Mouse (Mus musculus) left cerebral cortex, adult 11 months (tissue): ENCODE data around the gene Nars2.
A peak's percentile ranks its signal among the peaks of the same experiment; 100 is the strongest.
"Not testable (repeated sequence)": the region's sequence is repeated elsewhere in the genome, so short reads cannot be mapped to it uniquely, and the experiment has no call there.

ENCODE experiments used
- DNase-seq: peaks from one replicate; pipeline ENCODE4 v3.0.0; 2022; ENCODE audit warnings: low spot score

The Nars2 gene

GRCm38 (mm10) chr7:96951281-96952051 is at the start of gene Nars2:
Gene Nars2 (plus strand): TSS chr7:96951505.
- DNase-seq, result peak; percentile 90

GRCm38 (mm10) chr7:96902183-96902582 is 49.1 kb upstream of the Nars2 start:
- DNase-seq, result no peak

- DNase-seq, result no peak
Measured at GRCm38 (mm10) chr7:96903088-96903985, 48.0 kb upstream of the Nars2 start.

GRCm38 (mm10) chr7:96904442-96904841 is 46.9 kb upstream of the Nars2 start:
- no peak for DNase-seq

GRCm38 (mm10) chr7:96904936-96905335 is 46.4 kb upstream of the Nars2 start:
- DNase-seq, result no peak

DNA sequence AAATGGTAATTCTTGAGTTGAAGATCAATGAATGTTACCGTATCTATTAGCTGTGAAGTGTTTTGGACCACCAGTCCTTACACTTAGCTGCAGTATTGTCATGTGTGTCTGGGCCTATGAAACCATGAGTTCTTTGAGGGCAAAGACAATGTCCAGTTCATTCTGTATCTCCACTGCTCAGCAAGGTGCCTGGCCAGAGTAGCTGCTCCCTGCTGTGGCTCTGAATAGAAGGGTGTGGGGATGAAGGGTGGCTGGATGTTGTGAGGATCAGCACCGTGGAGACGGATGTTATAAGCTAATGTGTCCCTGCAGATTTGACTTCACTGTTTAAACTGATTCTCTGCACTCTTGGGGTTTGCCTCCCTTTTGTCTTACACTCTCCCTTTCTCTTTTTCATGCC is 45.9 kb upstream of the Nars2 start:
- DNase-seq, result no peak

GRCm38 (mm10) chr7:96906216-96906615 is 45.1 kb upstream of the Nars2 start:
- DNase-seq, result no peak

- no peak for DNase-seq
Measured at GRCm38 (mm10) chr7:96907971-96908680, 43.2 kb upstream of the Nars2 start.

- no peak for DNase-seq
Measured at GRCm38 (mm10) chr7:96909856-96910255, 41.4 kb upstream of the Nars2 start.

DNA sequence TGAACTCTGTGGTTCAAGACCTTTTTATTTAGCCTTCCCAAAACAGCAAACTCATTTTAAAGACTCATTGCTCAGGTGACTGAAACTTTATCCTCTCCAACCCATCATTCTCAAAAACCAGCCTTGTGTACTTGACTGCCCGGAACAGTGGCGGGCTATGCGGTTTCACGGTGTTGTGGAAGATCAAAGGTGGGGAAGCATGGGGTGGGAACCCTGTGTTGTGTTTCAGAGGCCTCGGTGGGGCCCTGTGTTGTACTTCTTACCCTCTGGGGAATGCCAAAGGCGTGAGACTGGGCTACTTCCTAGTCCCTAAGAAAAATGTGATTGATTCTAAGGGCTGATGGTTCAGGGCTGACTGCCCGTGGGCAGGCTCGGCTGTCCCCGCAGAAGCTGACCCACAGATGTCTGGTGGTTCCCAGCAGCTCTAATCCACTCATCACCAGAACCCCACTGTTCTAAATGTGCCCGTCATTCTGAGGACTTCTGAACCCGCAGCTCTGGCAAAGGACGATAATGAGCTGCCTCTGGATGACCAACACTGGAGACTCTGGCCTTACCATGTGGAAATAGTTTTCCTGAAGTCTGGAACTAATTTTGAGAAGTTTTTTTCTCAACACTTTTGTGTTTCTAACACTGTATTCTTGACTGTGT is 40.9 kb upstream of the Nars2 start:
- DNase-seq, result no peak

DNA sequence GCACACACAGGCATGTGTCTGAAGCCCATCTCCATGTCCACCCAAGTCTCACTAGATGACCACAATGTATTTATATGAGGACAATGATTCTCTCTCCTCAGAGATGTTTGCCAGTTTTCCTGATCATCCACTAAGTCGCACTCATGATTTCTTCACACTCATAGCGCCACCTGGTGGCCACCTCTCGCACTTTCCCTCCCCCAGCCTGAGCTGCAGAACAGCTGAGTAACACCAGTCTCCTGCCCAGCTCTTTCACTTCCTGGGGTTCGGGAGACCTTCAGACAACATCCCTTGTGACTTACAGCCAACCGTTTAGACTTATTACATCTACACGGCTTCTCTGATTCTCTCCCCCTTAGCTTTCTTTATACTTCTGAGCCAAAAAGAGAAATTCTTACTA is 37.3 kb upstream of the Nars2 start:
- peak; percentile 84 for DNase-seq

- DNase-seq, result peak; percentile 62
Measured at GRCm38 (mm10) chr7:96915452-96916105, 35.7 kb upstream of the Nars2 start.

- no peak for DNase-seq
Measured at GRCm38 (mm10) chr7:96920447-96921095, 30.7 kb upstream of the Nars2 start.

DNA sequence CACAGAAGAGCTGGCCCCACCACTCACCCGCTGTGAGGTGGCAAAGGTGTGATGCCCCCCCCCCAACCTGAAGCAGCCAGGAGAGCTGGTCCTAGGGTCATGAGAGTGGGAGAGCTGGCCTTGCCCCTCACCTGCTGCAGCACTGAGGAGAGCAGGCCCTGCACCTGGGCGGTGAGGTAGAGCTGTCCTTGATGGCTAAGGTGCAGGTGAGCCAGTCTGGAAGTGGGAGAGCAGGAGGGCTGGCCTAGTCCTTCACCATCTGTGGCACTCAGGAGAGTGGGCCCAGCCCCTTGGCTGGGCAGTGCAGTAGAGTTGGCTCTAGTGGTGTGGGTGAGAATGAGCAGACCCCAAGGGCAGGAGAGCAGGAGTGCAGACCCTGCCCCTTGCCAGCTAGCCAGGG is 28.4 kb upstream of the Nars2 start:
- no peak for DNase-seq

- DNase-seq, result no peak
Measured at GRCm38 (mm10) chr7:96943715-96944377, 7.5 kb upstream of the Nars2 start.

DNA sequence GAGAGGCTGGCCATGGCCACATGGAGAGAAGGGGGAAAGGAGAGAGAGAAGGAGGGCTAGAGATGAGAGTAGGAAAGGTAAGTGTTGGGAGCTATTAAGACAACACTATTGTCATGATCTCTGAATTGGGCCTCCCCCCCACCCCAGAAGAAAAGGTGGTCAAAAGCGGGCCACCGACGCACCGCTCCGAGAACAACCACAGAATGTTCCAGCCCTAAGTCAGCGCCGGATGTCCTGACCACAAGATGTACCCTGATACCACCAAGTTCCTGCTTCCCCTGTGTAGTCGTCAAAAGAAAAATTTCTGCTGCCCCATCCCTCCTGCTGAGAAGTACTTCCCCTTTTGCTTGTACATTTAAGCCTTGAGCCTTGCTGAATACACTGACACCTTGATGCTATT is 4.8 kb upstream of the Nars2 start:
- DNase-seq, result not testable (repeated sequence)

GRCm38 (mm10) chr7:96952094-96952493 is 789 bp downstream of the Nars2 start:
- no peak for DNase-seq

GRCm38 (mm10) chr7:96959168-96959567 is 7.9 kb downstream of the Nars2 start:
- no peak for DNase-seq

GRCm38 (mm10) chr7:96967188-96967587 is 15.9 kb downstream of the Nars2 start:
- DNase-seq, result no peak

DNA sequence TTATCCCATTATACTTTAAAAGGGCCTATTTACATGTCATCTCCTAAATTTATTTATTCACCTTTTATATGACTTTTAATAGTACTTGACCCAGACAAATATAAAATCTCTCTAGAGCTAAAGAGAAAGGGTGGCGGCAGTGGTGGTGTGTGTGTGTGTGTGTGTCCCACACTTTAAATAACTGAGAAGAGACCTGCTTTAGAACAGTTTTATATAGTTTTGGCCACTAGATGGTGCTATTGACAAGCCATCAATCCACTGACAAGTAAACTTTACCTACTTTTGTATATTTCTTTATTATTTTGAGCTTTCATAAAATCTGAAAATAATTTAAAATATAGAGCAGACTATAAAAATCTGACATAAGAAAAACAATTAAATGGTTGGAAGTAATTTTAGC is 19.1 kb downstream of the Nars2 start:
- DNase-seq, result peak; percentile 49
